Mouse (Mus musculus): ENCODE measurements around the gene Gpc2.

DNA sequence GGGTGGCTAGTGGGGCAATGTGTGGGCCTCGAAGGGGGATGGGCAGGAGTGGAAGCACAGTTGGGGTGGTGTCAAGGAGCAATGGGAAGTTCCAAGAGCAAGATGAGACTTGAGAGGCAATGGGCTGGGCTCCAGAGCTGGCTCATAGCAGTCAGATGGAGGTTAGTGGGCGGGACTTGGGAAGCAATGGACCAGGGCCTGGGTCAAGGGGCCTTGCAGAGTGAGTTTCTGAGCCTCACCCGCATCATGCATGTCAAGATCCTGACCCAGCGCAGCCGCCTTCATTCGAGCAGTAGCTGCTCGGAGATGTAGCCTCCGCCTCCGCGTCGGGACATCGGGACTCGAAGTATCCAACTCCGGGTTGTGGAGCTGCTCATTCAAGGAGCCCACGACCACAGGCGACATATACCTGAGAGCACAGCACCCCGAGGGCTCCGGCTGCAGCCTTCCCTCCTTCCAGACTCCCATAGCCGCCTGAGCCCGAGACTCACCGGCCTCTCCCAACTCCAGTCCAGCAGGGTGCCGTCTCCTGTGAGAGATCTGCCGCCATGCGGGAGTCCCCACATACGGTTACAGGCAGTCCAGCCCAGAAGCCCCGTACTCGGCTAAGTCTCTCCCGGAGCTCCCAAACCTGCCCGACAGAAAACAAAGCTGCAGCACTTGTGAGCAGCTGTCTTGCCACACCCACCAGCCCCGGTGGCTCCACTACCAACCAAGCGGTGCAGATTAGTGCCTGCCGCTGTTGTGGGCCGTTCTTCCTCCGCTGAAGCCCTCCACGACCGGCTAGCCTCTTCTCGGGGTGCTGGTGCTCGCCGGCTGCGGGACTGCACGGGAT is 4.4 kb downstream of the Gpc2 start:
- TF ChIP-seq CTCF (IDR thresholded peaks at IDR 0.05; ENCODE audit: low read depth, low read length) (no peak), POLR2A (IDR thresholded peaks at IDR 0.05; ENCODE audit: borderline replicate concordance, low read depth, low read length) (no peak)

All from bone marrow macrophage, adult 2 months (primary cell).